Mouse (Mus musculus) T-helper 2 cell (primary cell): ENCODE measurements around the gene Etfrf1.

Experiments used
- in situ Hi-C: fragments of 300-600 bp; cut with MboI, MseI; formaldehyde crosslinking; loops from one replicate; pipeline ENCODE4 v1.15.1; 2025; ENCODE audit warnings: high pct_unique_total_duplicates

Etfrf1 gene

GRCm38 (mm10) chr6:145210816-145211338, at the start of gene Etfrf1, which contains the start of gene Casc1:
Gene Etfrf1 (plus strand): TSS chr6:145211134.
Gene Casc1 (minus strand): TSS chr6:145211005.
- in situ Hi-C loops = loop anchor here (10.0 kb wide), 1 partner anchor 134 kb away; no protein-coding TSS in a partner anchor

GRCm38 (mm10) chr6:145171892-145172606, 38.9 kb upstream of the Etfrf1 start:
- in situ Hi-C loops = loop anchor here (5.0 kb wide), 1 partner anchor 85 kb away; no protein-coding TSS in a partner anchor

GRCm38 (mm10) chr6:145173781-145174191, 37.1 kb upstream of the Etfrf1 start:
- in situ Hi-C loops = loop anchor here (5.0 kb wide), 1 partner anchor 86 kb away; no protein-coding TSS in a partner anchor

- in situ Hi-C loops = no loop called here
These were observed 35.4 kb upstream of the Etfrf1 start for GRCm38 (mm10) chr6:145175571-145175981.

- in situ Hi-C loops = no loop called here
These were observed 34.5 kb upstream of the Etfrf1 start for GRCm38 (mm10) chr6:145176474-145176873.

- in situ Hi-C loops = loop anchor here (5.0 to 10.0 kb wide), 2 partner anchors 37 to 915 kb away; no protein-coding TSS in a partner anchor
These were observed 31.3 kb upstream of the Etfrf1 start for GRCm38 (mm10) chr6:145179665-145180064.

- in situ Hi-C loops = loop anchor here (5.0 to 10.0 kb wide), 2 partner anchors 40 to 913 kb away; no protein-coding TSS in a partner anchor
These were observed 28.9 kb upstream of the Etfrf1 start for GRCm38 (mm10) chr6:145182044-145182443.

- in situ Hi-C loops = loop anchor here (10.0 kb wide), 1 partner anchor 909 kb away; no protein-coding TSS in a partner anchor
These were observed 24.8 kb upstream of the Etfrf1 start for GRCm38 (mm10) chr6:145186096-145186495.

- in situ Hi-C loops = loop anchor here (10.0 kb wide), 1 partner anchor 907 kb away; no protein-coding TSS in a partner anchor
These were observed 23.5 kb upstream of the Etfrf1 start for GRCm38 (mm10) chr6:145187093-145188088.

- in situ Hi-C loops = no loop called here
These were observed 17.9 kb upstream of the Etfrf1 start for GRCm38 (mm10) chr6:145193038-145193437.

- in situ Hi-C loops = no loop called here
These were observed 17.5 kb upstream of the Etfrf1 start for GRCm38 (mm10) chr6:145193446-145193845.

- in situ Hi-C loops = no loop called here
These were observed 12.8 kb upstream of the Etfrf1 start for GRCm38 (mm10) chr6:145197949-145198686.

GRCm38 (mm10) chr6:145202432-145203125, 8.4 kb upstream of the Etfrf1 start:
- in situ Hi-C loops = no loop called here

GRCm38 (mm10) chr6:145204440-145204839, 6.5 kb upstream of the Etfrf1 start:
- in situ Hi-C loops = no loop called here

- in situ Hi-C loops = no loop called here
These were observed 5.8 kb upstream of the Etfrf1 start for GRCm38 (mm10) chr6:145205142-145205541.

GRCm38 (mm10) chr6:145210056-145210680, 766 bp upstream of the Etfrf1 start:
- in situ Hi-C loops = loop anchor here (10.0 kb wide), 1 partner anchor 135 kb away; no protein-coding TSS in a partner anchor

- in situ Hi-C loops = loop anchor here (10.0 kb wide), 1 partner anchor 133 kb away; no protein-coding TSS in a partner anchor
These were observed 707 bp downstream of the Etfrf1 start for GRCm38 (mm10) chr6:145211376-145212305.

- in situ Hi-C loops = loop anchor here (10.0 kb wide), 1 partner anchor 131 kb away; no protein-coding TSS in a partner anchor
These were observed 3.0 kb downstream of the Etfrf1 start for GRCm38 (mm10) chr6:145213916-145214315.
